Mouse (Mus musculus): Measurements from ENCODE around the gene Rab31. TPM values are rescaled to one million over a fixed set of nuclear protein-coding genes. Genes with fewer than 3 reads are reported as not detected.
A peak's percentile ranks its signal among the peaks of the same experiment; 100 is the strongest.

Gene Rab31
- polyA plus RNA-seq, 1 experiment, result 17.6 TPM

DNA sequence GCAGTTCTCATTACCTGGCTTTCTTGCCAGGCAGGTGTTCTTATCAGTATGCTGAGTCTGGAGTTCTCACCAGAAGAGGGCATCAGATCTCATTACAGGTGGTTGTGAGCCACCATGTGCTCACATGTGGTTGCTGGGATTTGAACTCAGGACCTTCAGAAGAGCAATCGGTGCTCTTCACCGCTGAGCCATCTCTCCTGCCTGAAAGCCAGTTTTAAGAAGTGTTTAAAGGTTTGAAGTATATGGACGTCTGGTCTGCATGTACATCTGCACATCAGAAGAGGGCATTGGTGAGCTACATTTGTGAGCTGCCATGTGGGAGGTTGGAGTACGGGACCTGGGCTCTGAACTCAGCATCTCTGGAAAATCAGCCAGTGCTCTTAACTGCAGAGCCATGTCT, 1.1 kb upstream of the Rab31 start:
- no peak overlapping the region for H3K27ac ChIP-seq (ENCODE audit: insufficient read depth, low read depth, low read length)
- H3K36me3 ChIP-seq (ENCODE audit: control insufficient read depth, insufficient read depth, low read length), result no peaks in the 10 kb centered on the region
- 83% methylated on average over 4 of the region's 4 CpGs for WGBS
- no peaks in the 10 kb centered on the region for H3K27me3 ChIP-seq (replicated peaks; ENCODE audit: control insufficient read depth, insufficient read depth, low read length)
- H3K4me1 ChIP-seq (ENCODE audit: control insufficient read depth, insufficient read depth, low read length), result 0 out of 2 replicates have a peak, but pooled peaks cover 2% of the 10 kb centered on the region
- TF ChIP-seq POLR2A (IDR thresholded peaks at IDR 0.05; ENCODE audit: low read depth, low read length) (no peak), CTCF (conservative IDR thresholded peaks at IDR 0.05; ENCODE audit: insufficient read depth, insufficient read length, low read depth, low read length) (peak; percentile 42; the same call in 1 of the 2 replicates)
- no peak overlapping the region for H3K4me3 ChIP-seq (ENCODE audit: insufficient read depth, low read depth, low read length)
- DNase-seq, result peak; percentile 38

DNA sequence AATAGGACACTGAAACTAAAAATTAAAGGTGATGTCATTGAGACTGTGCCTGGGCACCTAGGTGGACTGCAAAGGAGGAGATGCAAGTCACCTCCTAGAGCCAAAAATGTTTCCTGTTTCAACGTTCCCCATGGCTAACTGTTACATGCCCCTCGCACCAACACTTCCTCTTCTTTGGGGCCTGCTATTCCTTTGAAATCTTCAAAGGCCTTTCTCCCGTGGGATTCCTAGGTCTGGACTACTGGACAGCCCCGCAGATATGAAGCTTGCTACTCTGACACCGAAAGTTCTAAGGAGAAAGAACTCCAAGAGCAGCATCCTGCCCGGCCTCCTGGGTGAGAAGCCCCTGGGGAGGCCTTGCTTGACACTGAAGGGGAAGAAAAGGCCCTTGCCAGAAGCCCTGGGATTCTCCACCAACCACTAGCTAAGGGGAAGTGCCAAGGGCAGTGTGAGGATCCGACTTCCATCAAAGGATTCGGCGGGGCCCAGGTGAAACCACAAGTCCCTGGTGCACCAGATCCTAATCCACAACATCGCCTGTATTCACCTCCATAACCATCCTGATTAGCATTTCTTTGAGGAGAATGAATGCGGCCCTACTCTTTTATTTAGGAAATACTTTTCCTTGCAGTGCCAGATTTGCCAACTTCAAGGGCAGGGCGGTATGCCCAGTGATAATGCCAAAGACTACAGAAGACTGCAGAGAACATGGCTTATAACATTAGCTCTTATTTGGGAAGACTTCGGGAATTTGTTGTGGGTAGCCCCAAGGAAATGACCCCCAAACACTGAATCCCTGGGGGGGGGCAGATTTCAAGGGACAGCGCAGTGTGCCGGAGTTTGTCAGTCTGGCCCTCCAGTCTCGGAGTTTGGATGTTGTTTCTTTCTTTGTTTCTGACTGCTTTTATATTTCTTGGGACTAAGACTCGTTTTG, 1.3 kb downstream of the Rab31 start:
- DNase-seq, result peak; percentile 19
- Histone ChIP-seq H3K4me3 (ENCODE audit: insufficient read depth, low read depth, low read length) (peak overlapping the region; percentile 58; the same call in 1 of the 2 replicates), H3K27me3 (replicated peaks; ENCODE audit: control insufficient read depth, insufficient read depth, low read length) (no peaks in the 10 kb centered on the region), H3K4me1 (ENCODE audit: control insufficient read depth, insufficient read depth, low read length) (0 out of 2 replicates have a peak, but pooled peaks cover 2% of the 10 kb centered on the region), H3K27ac (ENCODE audit: insufficient read depth, low read depth, low read length) (no peak overlapping the region), H3K36me3 (ENCODE audit: control insufficient read depth, insufficient read depth, low read length) (no peaks in the 10 kb centered on the region)
- WGBS, result 51% methylated on average over 17 of the region's 17 CpGs
- TF ChIP-seq CTCF (conservative IDR thresholded peaks at IDR 0.05; ENCODE audit: insufficient read depth, insufficient read length, low read depth, low read length) (no peak), POLR2A (IDR thresholded peaks at IDR 0.05; ENCODE audit: low read depth, low read length) (no peak)

DNA sequence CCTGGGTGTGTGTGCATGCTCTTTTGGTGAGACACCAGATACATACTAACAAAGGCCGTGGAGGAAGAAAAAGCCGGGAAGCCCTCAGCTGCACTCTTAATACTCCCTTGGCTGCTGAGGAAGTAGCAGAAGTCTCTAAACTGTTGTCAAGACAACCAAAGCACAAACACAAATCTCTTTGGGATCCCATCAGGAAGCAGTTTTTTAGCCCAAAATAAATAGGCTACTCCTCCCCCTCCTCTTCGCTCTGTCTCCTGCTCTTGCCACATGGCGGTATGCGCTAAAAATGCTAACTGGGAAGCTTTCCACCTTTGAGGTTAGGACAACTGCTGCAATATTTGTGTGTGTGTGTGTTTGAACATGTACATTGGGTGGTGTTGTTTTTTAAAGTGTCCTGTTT, 4.1 kb downstream of the Rab31 start:
- Histone ChIP-seq H3K36me3 (ENCODE audit: control insufficient read depth, insufficient read depth, low read length) (no peaks in the 10 kb centered on the region), H3K27ac (ENCODE audit: insufficient read depth, low read depth, low read length) (no peak overlapping the region), H3K4me3 (ENCODE audit: insufficient read depth, low read depth, low read length) (no peak overlapping the region), H3K27me3 (replicated peaks; ENCODE audit: control insufficient read depth, insufficient read depth, low read length) (no peaks in the 10 kb centered on the region), H3K4me1 (ENCODE audit: control insufficient read depth, insufficient read depth, low read length) (0 out of 2 replicates have a peak, but pooled peaks cover 2% of the 10 kb centered on the region)
- peak; percentile 54 for DNase-seq
- no peak for TF ChIP-seq CTCF (conservative IDR thresholded peaks at IDR 0.05; ENCODE audit: insufficient read depth, insufficient read length, low read depth, low read length)
- TF ChIP-seq POLR2A (IDR thresholded peaks at IDR 0.05; ENCODE audit: low read depth, low read length), result no peak
- 60% methylated on average over 5 of the region's 5 CpGs for WGBS

DNA sequence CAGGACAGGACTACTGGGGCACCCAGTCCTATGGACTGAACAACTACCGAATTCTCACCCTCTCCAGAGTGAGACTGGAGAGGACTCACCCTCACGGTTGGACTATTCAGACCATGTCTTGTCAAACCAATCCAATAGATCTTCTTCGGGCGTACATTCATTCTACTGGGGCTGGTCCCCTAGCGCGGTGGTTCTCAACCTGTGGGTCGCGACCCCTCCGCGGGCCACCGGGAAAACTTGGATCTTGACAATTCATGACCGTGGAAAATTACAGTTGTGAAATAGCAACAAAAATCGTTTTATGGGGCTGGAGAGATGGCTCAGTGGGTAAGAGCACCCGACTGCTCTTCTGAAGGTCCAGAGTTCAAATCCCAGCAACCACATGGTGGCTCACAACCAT, 9.3 kb downstream of the Rab31 start:
- no peak overlapping the region for H3K27ac ChIP-seq (ENCODE audit: insufficient read depth, low read depth, low read length)
- 96% methylated on average over 14 of the region's 14 CpGs for WGBS
- no peak for DNase-seq
- no peak overlapping the region for H3K4me3 ChIP-seq (ENCODE audit: insufficient read depth, low read depth, low read length)
- H3K27me3 ChIP-seq (replicated peaks; ENCODE audit: control insufficient read depth, insufficient read depth, low read length), result no peaks in the 10 kb centered on the region
- H3K4me1 ChIP-seq (ENCODE audit: control insufficient read depth, insufficient read depth, low read length), result no peaks in the 10 kb centered on the region
- no peaks in the 10 kb centered on the region for H3K36me3 ChIP-seq (ENCODE audit: control insufficient read depth, insufficient read depth, low read length)
- TF ChIP-seq POLR2A (IDR thresholded peaks at IDR 0.05; ENCODE audit: low read depth, low read length), result no peak
- no peak for TF ChIP-seq CTCF (conservative IDR thresholded peaks at IDR 0.05; ENCODE audit: insufficient read depth, insufficient read length, low read depth, low read length)

DNA sequence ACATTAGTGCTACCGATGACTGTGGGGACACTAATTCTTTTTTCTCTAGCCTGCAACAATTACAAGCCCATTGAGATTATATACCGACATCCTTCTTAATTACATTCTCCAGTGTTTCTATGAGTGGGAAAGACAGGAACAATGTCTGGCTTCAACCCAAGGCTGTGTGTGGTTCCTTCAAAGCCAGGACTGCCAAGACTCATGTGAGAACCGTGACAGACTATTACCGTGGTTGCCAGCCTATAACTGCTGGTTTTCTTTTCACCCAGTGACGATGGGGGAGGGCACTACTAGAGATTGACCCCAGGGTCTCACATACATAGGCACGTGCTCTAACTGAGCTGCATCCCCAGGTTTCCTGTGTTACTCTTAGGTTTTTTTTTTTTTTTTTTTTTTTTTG, 15.4 kb downstream of the Rab31 start:
- DNase-seq, result no peak
- no peak overlapping the region for H3K4me3 ChIP-seq (ENCODE audit: insufficient read depth, low read depth, low read length)
- no peaks in the 10 kb centered on the region for H3K4me1 ChIP-seq (ENCODE audit: control insufficient read depth, insufficient read depth, low read length)
- TF ChIP-seq POLR2A (IDR thresholded peaks at IDR 0.05; ENCODE audit: low read depth, low read length), result no peak
- no peak for TF ChIP-seq CTCF (conservative IDR thresholded peaks at IDR 0.05; ENCODE audit: insufficient read depth, insufficient read length, low read depth, low read length)
- no peak overlapping the region for H3K27ac ChIP-seq (ENCODE audit: insufficient read depth, low read depth, low read length)
- H3K36me3 ChIP-seq (ENCODE audit: control insufficient read depth, insufficient read depth, low read length), result no peaks in the 10 kb centered on the region
- 60% methylated on average over 6 of the region's 6 CpGs for WGBS
- H3K27me3 ChIP-seq (replicated peaks; ENCODE audit: control insufficient read depth, insufficient read depth, low read length), result no peaks in the 10 kb centered on the region

DNA sequence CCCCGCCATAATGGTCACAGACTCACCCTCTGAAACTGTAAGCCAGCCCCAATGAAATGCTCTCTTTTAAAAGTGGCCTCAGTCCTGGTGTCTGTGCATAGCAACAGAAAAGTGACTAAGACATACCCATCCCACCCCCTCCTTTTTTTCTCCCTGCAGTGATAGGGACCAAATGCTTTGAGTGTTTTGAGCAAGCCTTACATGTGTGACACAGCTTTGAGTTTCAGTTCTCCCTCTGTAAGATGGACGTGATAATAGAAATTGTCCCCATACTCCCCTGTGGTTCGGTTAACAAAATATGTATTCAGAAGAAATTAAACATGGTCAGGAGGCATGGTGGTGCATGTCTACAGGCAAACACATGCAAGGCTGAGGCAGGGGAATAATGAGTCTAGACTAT, 16.7 kb downstream of the Rab31 start:
- TF ChIP-seq CTCF (conservative IDR thresholded peaks at IDR 0.05; ENCODE audit: insufficient read depth, insufficient read length, low read depth, low read length) (no peak), POLR2A (IDR thresholded peaks at IDR 0.05; ENCODE audit: low read depth, low read length) (no peak)
- Histone ChIP-seq H3K4me1 (ENCODE audit: control insufficient read depth, insufficient read depth, low read length) (no peaks in the 10 kb centered on the region), H3K27me3 (replicated peaks; ENCODE audit: control insufficient read depth, insufficient read depth, low read length) (no peaks in the 10 kb centered on the region), H3K36me3 (ENCODE audit: control insufficient read depth, insufficient read depth, low read length) (no peaks in the 10 kb centered on the region), H3K4me3 (ENCODE audit: insufficient read depth, low read depth, low read length) (no peak overlapping the region), H3K27ac (ENCODE audit: insufficient read depth, low read depth, low read length) (no peak overlapping the region)
- 93% methylated on average over 3 of the region's 3 CpGs for WGBS
- no peak for DNase-seq

DNA sequence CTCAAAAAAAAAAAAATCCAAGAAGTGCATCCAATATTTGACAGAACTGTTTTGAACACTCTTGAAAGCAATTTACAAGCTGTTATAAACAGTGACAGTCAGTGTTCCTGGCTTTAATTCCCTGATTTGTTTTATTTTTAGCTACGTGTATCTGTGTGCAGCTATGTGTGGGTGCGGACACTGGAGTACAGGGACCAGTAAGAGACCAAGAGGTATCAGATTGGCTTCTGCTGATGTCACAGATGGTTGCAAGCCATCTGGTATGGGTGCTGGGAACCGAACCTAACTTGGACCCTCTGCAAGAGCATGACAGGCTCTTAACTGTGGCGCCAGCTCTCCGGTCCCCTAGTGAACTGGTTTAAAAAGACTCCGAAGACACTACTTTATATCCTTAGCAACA, 19.4 kb downstream of the Rab31 start:
- no peak for TF ChIP-seq POLR2A (IDR thresholded peaks at IDR 0.05; ENCODE audit: low read depth, low read length)
- TF ChIP-seq CTCF (conservative IDR thresholded peaks at IDR 0.05; ENCODE audit: insufficient read depth, insufficient read length, low read depth, low read length), result no peak
- 95% methylated on average over 6 of the region's 6 CpGs for WGBS
- DNase-seq, result no peak

More for the DNA sequence above, 19.4 kb downstream of the Rab31 start:
- Histone ChIP-seq H3K4me3 (ENCODE audit: insufficient read depth, low read depth, low read length) (no peak overlapping the region), H3K27ac (ENCODE audit: insufficient read depth, low read depth, low read length) (no peak overlapping the region), H3K27me3 (replicated peaks; ENCODE audit: control insufficient read depth, insufficient read depth, low read length) (no peaks in the 10 kb centered on the region), H3K4me1 (ENCODE audit: control insufficient read depth, insufficient read depth, low read length) (no peaks in the 10 kb centered on the region), H3K36me3 (ENCODE audit: control insufficient read depth, insufficient read depth, low read length) (no peaks in the 10 kb centered on the region)
